14 mouse cellular contexts compared by ENCODE assay signal in genomic region chr3:22438027-22438780, GRCm38 (mm10).
DNase-seq lines count a peak whose midpoint lies in the region; ATAC-seq and TF ChIP-seq lines count a peak whose summit lies in the region.
"Had no signal": no experiment of that assay in that cellular context is flagged by ENCODE, and none has a peak within 500 bp of the region (broad histone marks: within the 10 kb centered on the region; RNA-seq: fewer than 3 reads in every experiment).

No protein-coding gene starts in this region.

- H3K4me2 ChIP-seq in embryonic facial prominence, embryonic 14.5 days (ENCODE audit: low read depth, low read length), result no peak overlapping the region
- no peak overlapping the region for H3K4me2 ChIP-seq in kidney, postnatal 0 days (ENCODE audit: low read length)
- no peak overlapping the region for H3K4me2 ChIP-seq in midbrain, embryonic 12.5 days (replicated peaks)
- no peak overlapping the region for H3K4me2 ChIP-seq in midbrain, embryonic 16.5 days (ENCODE audit: low read length)
- H3K4me2 ChIP-seq: forebrain, embryonic 15.5 days; hindbrain, embryonic 13.5 days had no signal

- no peak overlapping the region for H3K9ac ChIP-seq in embryonic facial prominence, embryonic 14.5 days (ENCODE audit: low read depth, low read length)
- H3K9ac ChIP-seq in kidney, postnatal 0 days (ENCODE audit: low read depth, low read length), result no peak overlapping the region
- no peak overlapping the region for H3K9ac ChIP-seq in midbrain, embryonic 12.5 days (replicated peaks)
- H3K9ac ChIP-seq in midbrain, embryonic 16.5 days (ENCODE audit: low read depth, low read length), result no peak overlapping the region
- H3K9ac ChIP-seq: forebrain, embryonic 15.5 days; hindbrain, embryonic 13.5 days had no signal

- H3K36me3 ChIP-seq in embryonic facial prominence, embryonic 14.5 days (ENCODE audit: control insufficient read depth, insufficient read depth, low read length), result no peaks in the 10 kb centered on the region
- no peaks in the 10 kb centered on the region for H3K36me3 ChIP-seq in embryonic facial prominence, embryonic 10.5 days (replicated peaks)
- no peaks in the 10 kb centered on the region for H3K36me3 ChIP-seq in kidney, postnatal 0 days (ENCODE audit: insufficient read depth, low read length)
- H3K36me3 ChIP-seq in midbrain, embryonic 12.5 days, result no peaks in the 10 kb centered on the region
- no peaks in the 10 kb centered on the region for H3K36me3 ChIP-seq in midbrain, embryonic 16.5 days (ENCODE audit: control insufficient read depth, insufficient read depth, low read length)
- H3K36me3 ChIP-seq: forebrain, embryonic 15.5 days; hindbrain, embryonic 13.5 days had no signal

- DNase-seq in embryonic facial prominence, embryonic 14.5 days (ENCODE audit: low spot score), result peak; percentile 48
- DNase-seq in embryonic facial prominence, embryonic 10.5 days (ENCODE audit: low spot score), result no peak
- peak; percentile 92 for DNase-seq in kidney, postnatal 0 days (ENCODE audit: low spot score)
- DNase-seq in kidney, postnatal 36 days, result no peak
- peak; percentile 11 for DNase-seq in telencephalon, adult 2 months (ENCODE audit: low read depth, low spot score)
- DNase-seq in layer of hippocampus, adult 2 months (ENCODE audit: low spot score in 2 of 2), result no peak
- DNase-seq: adrenal gland, postnatal 10 days; cerebellum, adult 8-10 months; gastrocnemius, adult 2 months; layer of hippocampus, postnatal 36 days had no signal

- ATAC-seq in embryonic facial prominence, embryonic 14.5 days (ENCODE audit: low read depth), result no peak
- no peak; the same call in 1 of the 2 replicates for ATAC-seq in kidney, postnatal 0 days (replicated peaks; ENCODE audit: low FRiP score, low read depth)
- ATAC-seq in midbrain, embryonic 12.5 days (ENCODE audit: low FRiP score, low read depth), result 0 out of 2 replicates have a peak, but pooled peaks have one; percentile 56
- no peak for ATAC-seq in midbrain, embryonic 16.5 days
- ATAC-seq: forebrain, embryonic 15.5 days had no signal

- no peaks in the 10 kb centered on the region for H3K4me1 ChIP-seq in embryonic facial prominence, embryonic 14.5 days (ENCODE audit: control insufficient read depth, insufficient read depth, low read length)
- H3K4me1 ChIP-seq in embryonic facial prominence, embryonic 10.5 days, result no peaks in the 10 kb centered on the region
- H3K4me1 ChIP-seq in kidney, postnatal 0 days (replicated peaks; ENCODE audit: insufficient read depth, low read length), result no peaks in the 10 kb centered on the region
- no peaks in the 10 kb centered on the region for H3K4me1 ChIP-seq in midbrain, embryonic 12.5 days
- no peaks in the 10 kb centered on the region for H3K4me1 ChIP-seq in midbrain, embryonic 16.5 days (ENCODE audit: control insufficient read depth, insufficient read depth, low read length)
- H3K4me1 ChIP-seq: forebrain, embryonic 15.5 days; hindbrain, embryonic 13.5 days had no signal

- H3K27me3 ChIP-seq in embryonic facial prominence, embryonic 14.5 days (replicated peaks; ENCODE audit: control insufficient read depth, insufficient read depth, low read length), result no peaks in the 10 kb centered on the region
- H3K27me3 ChIP-seq in embryonic facial prominence, embryonic 10.5 days (replicated peaks; ENCODE audit: low read depth, poor library complexity, severe bottlenecking), result no peaks in the 10 kb centered on the region
- H3K27me3 ChIP-seq in kidney, postnatal 0 days (ENCODE audit: insufficient read depth, low read length), result no peaks in the 10 kb centered on the region
- H3K27me3 ChIP-seq in midbrain, embryonic 12.5 days, result no peaks in the 10 kb centered on the region
- no peaks in the 10 kb centered on the region for H3K27me3 ChIP-seq in midbrain, embryonic 16.5 days (ENCODE audit: control insufficient read depth, insufficient read depth, low read depth, low read length)
- H3K27me3 ChIP-seq: forebrain, embryonic 15.5 days; hindbrain, embryonic 13.5 days had no signal

- no peaks in the 10 kb centered on the region for H3K9me3 ChIP-seq in embryonic facial prominence, embryonic 14.5 days (ENCODE audit: control insufficient read depth, low read length)
- no peaks in the 10 kb centered on the region for H3K9me3 ChIP-seq in embryonic facial prominence, embryonic 10.5 days
- no peaks in the 10 kb centered on the region for H3K9me3 ChIP-seq in kidney, postnatal 0 days (replicated peaks; ENCODE audit: low read length)
- H3K9me3 ChIP-seq in midbrain, embryonic 12.5 days, result no peaks in the 10 kb centered on the region
- H3K9me3 ChIP-seq in midbrain, embryonic 16.5 days (replicated peaks; ENCODE audit: control insufficient read depth, low read length, poor library complexity, severe bottlenecking), result no peaks in the 10 kb centered on the region
- H3K9me3 ChIP-seq: forebrain, embryonic 15.5 days; hindbrain, embryonic 13.5 days had no signal

- 71% methylated on average over 9 of the region's 9 CpGs for WGBS in embryonic facial prominence, embryonic 14.5 days
- WGBS in embryonic facial prominence, embryonic 10.5 days, result 91% methylated on average over 9 of the region's 9 CpGs
- WGBS in kidney, postnatal 0 days, result 60% methylated on average over 9 of the region's 9 CpGs
- 77% methylated on average over 9 of the region's 9 CpGs for WGBS in midbrain, embryonic 12.5 days
- WGBS in midbrain, embryonic 16.5 days, result 58% methylated on average over 9 of the region's 9 CpGs

- H3K27ac ChIP-seq in embryonic facial prominence, embryonic 14.5 days (replicated peaks; ENCODE audit: low read depth, low read length), result no peak overlapping the region
- no peak overlapping the region for H3K27ac ChIP-seq in embryonic facial prominence, embryonic 10.5 days (replicated peaks)
- no peak overlapping the region for H3K27ac ChIP-seq in kidney, postnatal 0 days
- no peak overlapping the region for H3K27ac ChIP-seq in midbrain, embryonic 12.5 days (replicated peaks)
- no peak overlapping the region for H3K27ac ChIP-seq in midbrain, embryonic 16.5 days (ENCODE audit: low read length)
- no peak overlapping the region for H3K27ac ChIP-seq in layer of hippocampus, adult 2 months
- H3K27ac ChIP-seq: forebrain, embryonic 15.5 days; gastrocnemius, adult 2 months; hindbrain, embryonic 13.5 days had no signal

- no peak for TF ChIP-seq CTCF in kidney, postnatal 0 days (IDR thresholded peaks at IDR 0.05; ENCODE audit: low read depth)
- no peak for TF ChIP-seq CTCF in layer of hippocampus, adult 2 months (conservative IDR thresholded peaks at IDR 0.05)

- H3K4me3 ChIP-seq in embryonic facial prominence, embryonic 14.5 days (ENCODE audit: low read depth, low read length), result no peak overlapping the region
- H3K4me3 ChIP-seq in embryonic facial prominence, embryonic 10.5 days, result no peak overlapping the region
- H3K4me3 ChIP-seq in kidney, postnatal 0 days (replicated peaks; ENCODE audit: low read depth, low read length), result no peak overlapping the region
- no peak overlapping the region for H3K4me3 ChIP-seq in midbrain, embryonic 12.5 days
- H3K4me3 ChIP-seq in midbrain, embryonic 16.5 days (ENCODE audit: low read depth, low read length), result no peak overlapping the region
- H3K4me3 ChIP-seq in layer of hippocampus, adult 2 months, result no peak overlapping the region
- H3K4me3 ChIP-seq: forebrain, embryonic 15.5 days; gastrocnemius, adult 2 months; hindbrain, embryonic 13.5 days had no signal

Comparison
In these comparisons a context has a peak if more than half of its experiments do, and no peak if none do; other contexts are left out.
1. DNase-seq: peak in embryonic facial prominence, embryonic 14.5 days (single experiment), kidney, postnatal 0 days (single experiment) and telencephalon, adult 2 months (single experiment); none in embryonic facial prominence, embryonic 10.5 days (single experiment), kidney, postnatal 36 days (0 of 2) and layer of hippocampus, adult 2 months (0 of 2).